Mouse (Mus musculus): ENCODE data around the gene Copg2.

The Copg2 gene

GRCm38 (mm10) chr6:30698036-30698435 is 198.6 kb downstream of the Copg2 start:
- in situ Hi-C loops (cut with MboI, MseI) = loop anchor here (10.0 kb wide), 1 partner anchor 773 kb away; no protein-coding TSS in a partner anchor
